Mouse (Mus musculus) CH12.LX (cell line): ENCODE data around the gene Dstn. TPM values are rescaled to one million over a fixed set of nuclear protein-coding genes. Genes with fewer than 3 reads are reported as not detected.

Source experiments
- DNase-seq: peaks from one replicate; pipeline ENCODE4 v3.0.0-alpha.2; 2013; ENCODE audit errors: extremely low read depth
- H3K27ac ChIP-seq: 2 replicates; pipeline ENCODE4 v1.5.1; 2012; ENCODE audit warnings: low read depth, mild to moderate bottlenecking, control low read depth, moderate library complexity; ENCODE audit not compliant: insufficient read depth
- H3K27me3 ChIP-seq: replicated peaks from 2 replicates; pipeline ENCODE3; 2012; ENCODE audit warnings: inconsistent platforms
- H3K36me3 ChIP-seq, 2 experiments: replicated peaks in 1 of 2; 2 replicates each; pipeline versions ENCODE3 to v1.6.1; 2012; ENCODE audit warnings: inconsistent platforms in 1 of 2, low read length in 1 of 2, mild to moderate bottlenecking in 1 of 2, mixed read lengths in 1 of 2, moderate library complexity in 1 of 2; ENCODE audit not compliant: control insufficient read depth in 1 of 2, insufficient read depth in 1 of 2
- H3K4me1 ChIP-seq, 2 experiments: 2 replicates each; pipeline ENCODE4 v1.6.1; 2012; ENCODE audit warnings: inconsistent platforms in 1 of 2, moderate library complexity in 1 of 2; ENCODE audit not compliant: insufficient read depth in 2 of 2, control insufficient read depth in 1 of 2
- H3K4me2 ChIP-seq: 2 replicates; pipeline ENCODE4 v1.6.1; 2012; ENCODE audit warnings: low read depth, mild to moderate bottlenecking, control low read depth; ENCODE audit not compliant: poor library complexity, insufficient read depth, severe bottlenecking
- H3K4me3 ChIP-seq, 3 experiments: fragments of 150-350 bp in 1 of 3; sonication (generic) in 1 of 3; replicated peaks in 1 of 3; 2 replicates each; pipeline versions ENCODE3 to v1.5.1; 2011 to 2012; ENCODE audit warnings: low read depth in 2 of 3, low read length in 2 of 3, mild to moderate bottlenecking in 2 of 3, moderate library complexity in 2 of 3, control low read depth in 1 of 3, improper control_type of control experiment in 1 of 3, inconsistent platforms in 1 of 3, mixed read lengths in 1 of 3; ENCODE audit not compliant: poor library complexity in 1 of 3
- H3K79me2 ChIP-seq: replicated peaks from 2 replicates; pipeline ENCODE4 v1.6.1; 2012; ENCODE audit warnings: mild to moderate bottlenecking, moderate library complexity; ENCODE audit not compliant: control insufficient read depth, poor library complexity, insufficient read depth, severe bottlenecking; ENCODE audit errors: extremely low read depth
- H3K9ac ChIP-seq: 2 replicates; pipeline ENCODE4 v1.6.1; 2012; ENCODE audit warnings: low read depth, mild to moderate bottlenecking, control low read depth, moderate library complexity; ENCODE audit not compliant: insufficient read depth
- H3K9me3 ChIP-seq: replicated peaks from 2 replicates; pipeline ENCODE3; 2012; ENCODE audit warnings: low read length, inconsistent platforms, mixed read lengths
- GABPA ChIP-seq: IDR thresholded peaks from 2 replicates; pipeline ENCODE4 v1.6.1; 2012; ENCODE audit warnings: low read depth, low read length, improper control_type of control experiment, inconsistent platforms; ENCODE audit not compliant: insufficient replicate concordance
- IRF4 ChIP-seq: IDR thresholded peaks from 2 replicates; pipeline ENCODE4 v1.6.1; 2014; ENCODE audit warnings: low read depth, mild to moderate bottlenecking, inconsistent platforms, low read length, improper control_type of control experiment
- JUND ChIP-seq: conservative IDR thresholded peaks from 2 replicates; pipeline ENCODE4 v1.6.1; 2011; ENCODE audit warnings: low read depth, low read length, improper control_type of control experiment
- MAZ ChIP-seq: IDR thresholded peaks from 2 replicates; pipeline ENCODE4 v1.6.1; 2012; ENCODE audit warnings: low read depth, mild to moderate bottlenecking, inconsistent platforms, low read length, improper control_type of control experiment, moderate library complexity
- MEF2A ChIP-seq: IDR thresholded peaks from 2 replicates; pipeline ENCODE4 v1.6.1; 2014; ENCODE audit warnings: low read depth, mild to moderate bottlenecking, inconsistent platforms, low read length, improper control_type of control experiment, borderline replicate concordance
- PAX5 ChIP-seq: IDR thresholded peaks from 2 replicates; pipeline ENCODE4 v1.6.1; 2012; ENCODE audit warnings: low read length, inconsistent platforms, mixed read lengths
- RAD21 ChIP-seq: IDR thresholded peaks from 2 replicates; pipeline ENCODE4 v1.6.1; 2011; ENCODE audit warnings: low read depth, mild to moderate bottlenecking, low read length, improper control_type of control experiment, moderate library complexity
- RCOR1 ChIP-seq: conservative IDR thresholded peaks from 2 replicates; pipeline ENCODE4 v1.6.1; 2012; ENCODE audit warnings: low read depth, mild to moderate bottlenecking, inconsistent platforms, low read length, improper control_type of control experiment
- SIN3A ChIP-seq: IDR thresholded peaks from 2 replicates; pipeline ENCODE4 v1.6.1; 2012; ENCODE audit warnings: low read length, improper control_type of control experiment, inconsistent platforms
- UBTF ChIP-seq: IDR thresholded peaks from 2 replicates; pipeline ENCODE4 v1.6.1; 2012; ENCODE audit warnings: low read depth, mild to moderate bottlenecking, inconsistent platforms, low read length, improper control_type of control experiment, moderate library complexity
- USF1 ChIP-seq: IDR thresholded peaks from 2 replicates; pipeline ENCODE4 v1.6.1; 2014; ENCODE audit warnings: low read depth, mild to moderate bottlenecking, inconsistent platforms, low read length, improper control_type of control experiment
- USF2 ChIP-seq: conservative IDR thresholded peaks from 2 replicates; pipeline ENCODE4 v1.6.1; 2011; ENCODE audit warnings: low read depth, low read length, improper control_type of control experiment
- ZKSCAN1 ChIP-seq: IDR thresholded peaks from 2 replicates; pipeline ENCODE4 v1.6.1; 2012; ENCODE audit warnings: low read depth, inconsistent platforms, low read length, improper control_type of control experiment, borderline replicate concordance
- ZMIZ1 ChIP-seq: IDR thresholded peaks from 2 replicates; pipeline ENCODE4 v1.6.1; 2012; ENCODE audit warnings: low read depth, mild to moderate bottlenecking, inconsistent platforms, low read length, improper control_type of control experiment
- ZNF384 ChIP-seq: IDR thresholded peaks from 2 replicates; pipeline ENCODE4 v1.6.1; 2012; ENCODE audit warnings: low read depth, low read length, improper control_type of control experiment, inconsistent platforms
- dilution Hi-C: fragments of 300-500 bp; cut with MboI; formaldehyde crosslinking; loops from 2 replicates; pipeline ENCODE4 v1.14.3; 2020; ENCODE audit warnings: low sequenced_read_pairs; ENCODE audit not compliant: extremely low pct_unique_long_range_greater_than_20kb, extremely low pct_ligation_motif_present
- in situ Hi-C: fragments of 300-500 bp; cut with MboI; formaldehyde crosslinking; loops from 3 replicates; pipeline ENCODE4 v1.14.3; 2019; ENCODE audit warnings: low sequenced_read_pairs, low pct_ligation_motif_present, low pct_unique_long_range_greater_than_20kb, mixed read lengths
- polyA plus RNA-seq: library from polyadenylated mRNA; unstranded; fragments of >175 nt; gene quantifications from 2 replicates; pipeline ENCODE4 v1.2.1, GENCODE M21; 2012; ENCODE audit warnings: low read depth; ENCODE audit not compliant: insufficient read length
- total RNA-seq, 2 experiments: library from RNA; depleted of rRNA; stranded (reverse); fragments of 300-350 nt in 1 of 2; fragments of >200 nt in 1 of 2; gene quantifications; 2 replicates each; pipeline ENCODE4 v1.2.3; 2012 to 2014

The Dstn gene
- total and polyA plus RNA-seq, 3 experiments: 68.9 to 266 (median 151) TPM

GRCm38 (mm10) chr2:143867326-143867725, 47.8 kb upstream of the Dstn start (continued):
- TF ChIP-seq RAD21: peak; percentile 92
- TF ChIP-seq SIN3A: peak; percentile 66
- TF ChIP-seq ZNF384: no peak

- Histone ChIP-seq H3K4me2 (no peak overlapping the region; the same call in 1 of the 2 replicates), H3K4me1 (peaks cover 0 to 12% of the 10 kb centered on the region in 2 experiments; a peak in 2 of 4 replicates), H3K27ac (no peak overlapping the region), H3K27me3 (no peaks in the 10 kb centered on the region), H3K79me2 (no peaks in the 10 kb centered on the region), H3K4me3 (no peak overlapping the region), H3K36me3 (no peaks in the 10 kb centered on the region), H3K9me3 (no peaks in the 10 kb centered on the region), H3K9ac (no peak overlapping the region)
- dilution Hi-C loops (no loop called here), in situ Hi-C loops (no loop called here)
- TF ChIP-seq RCOR1 (no peak), USF2 (peak; percentile 36; the same call in 1 of the 2 replicates), USF1 (peak; percentile 63; the same call in 1 of the 2 replicates), IRF4 (peak; percentile 28; the same call in 1 of the 2 replicates), SIN3A (no peak), MAZ (no peak)
- no peak for DNase-seq
Measured at GRCm38 (mm10) chr2:143870936-143871688, 44.0 kb upstream of the Dstn start.

GRCm38 (mm10) chr2:143876026-143876425, 39.1 kb upstream of the Dstn start:
- H3K36me3 ChIP-seq: no peaks in the 10 kb centered on the region
- in situ Hi-C loops: no loop called here
- H3K27me3 ChIP-seq: no peaks in the 10 kb centered on the region
- no peak overlapping the region for H3K4me2 ChIP-seq
- no peaks in the 10 kb centered on the region for H3K79me2 ChIP-seq
- TF ChIP-seq UBTF (no peak), MEF2A (no peak), JUND (no peak), ZKSCAN1 (no peak), ZMIZ1 (no peak), IRF4 (no peak), USF1 (no peak), PAX5 (no peak), GABPA (no peak)
- no peak overlapping the region for H3K4me3 ChIP-seq
- dilution Hi-C loops: no loop called here
- no peak overlapping the region for H3K9ac ChIP-seq
- no peak for DNase-seq
- no peak overlapping the region for H3K27ac ChIP-seq
- H3K9me3 ChIP-seq: peaks cover 4% of the 10 kb centered on the region
- peaks cover 3 to 17% of the 10 kb centered on the region in 2 experiments; a peak in 3 of 4 replicates for H3K4me1 ChIP-seq
